Comparison of ENCODE assay signal across 12 mouse cellular contexts in the genomic region with DNA sequence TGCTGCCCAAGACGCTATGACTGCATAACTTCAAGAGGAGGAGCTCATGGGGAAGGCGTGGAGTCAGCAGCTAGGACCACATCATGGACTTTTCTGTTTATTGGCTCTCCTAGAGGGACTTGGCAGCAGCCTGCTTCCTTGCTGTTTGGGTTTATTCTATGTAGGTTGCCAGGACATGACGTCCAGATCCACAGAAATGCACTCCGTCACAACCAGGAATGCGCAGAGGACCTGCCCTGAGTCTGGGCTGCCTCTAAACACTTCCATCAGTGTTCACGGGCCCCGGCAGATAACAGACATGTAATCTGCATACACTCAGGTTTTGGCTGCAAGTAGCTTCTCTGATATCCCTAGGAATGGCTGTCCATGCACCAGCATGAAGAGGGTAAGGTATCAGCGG.
DNase-seq lines count a peak whose midpoint lies in the region; ATAC-seq and TF ChIP-seq lines count a peak whose summit lies in the region.
"Had no signal": no experiment of that assay in that cellular context is flagged by ENCODE, and none has a peak within 500 bp of the region (broad histone marks: within the 10 kb centered on the region; RNA-seq: fewer than 3 reads in every experiment).

No protein-coding gene starts in this region.

- peak; percentile 78; the same call in 1 of the 2 replicates for TF ChIP-seq EP300 in heart, adult 2 months (IDR thresholded peaks at IDR 0.05; ENCODE audit: insufficient read depth, low read depth, low read length)
- peak; percentile 79 for TF ChIP-seq EP300 in heart, postnatal 0 days (IDR thresholded peaks at IDR 0.05; ENCODE audit: low read depth)

- DNase-seq in heart, adult 2 months, result peak; percentile 24 to 55
- DNase-seq in heart, adult 8-10 months (ENCODE audit: low spot score), result no peak
- peak; percentile 49 for DNase-seq in NIH3T3 (ENCODE audit: low read depth)
- DNase-seq in cerebellum, adult 9-10 months, result peak; percentile 43
- peak; percentile 87 for DNase-seq in heart, postnatal 0 days (ENCODE audit: low spot score)
- no peak for DNase-seq in spleen, postnatal 4 days (ENCODE audit: low spot score in 2 of 2)
- DNase-seq in ovary, adult 18-20 months (ENCODE audit: low spot score), result no peak
- DNase-seq: kidney, adult 2 months; liver, embryonic 13.5 days; thymus, postnatal 36 days had no signal

- no peak overlapping the region for H3K4me3 ChIP-seq in heart, adult 2 months
- no peak overlapping the region for H3K4me3 ChIP-seq in heart, postnatal 0 days (ENCODE audit: low read depth, low read length)
- H3K4me3 ChIP-seq: forebrain, embryonic 12.5 days; hindbrain, embryonic 13.5 days; liver, embryonic 13.5 days had no signal

- H3K79me2 ChIP-seq in heart, adult 2 months (replicated peaks; ENCODE audit: control insufficient read depth, insufficient read depth, low read length), result no peaks in the 10 kb centered on the region

- H3K9ac ChIP-seq in heart, adult 2 months (ENCODE audit: low read depth, low read length), result no peak overlapping the region
- no peak overlapping the region for H3K9ac ChIP-seq in heart, postnatal 0 days (replicated peaks; ENCODE audit: low read depth, low read length)
- H3K9ac ChIP-seq: forebrain, embryonic 12.5 days; hindbrain, embryonic 13.5 days; liver, embryonic 13.5 days had no signal

- H3K27ac ChIP-seq in heart, adult 2 months, result peak overlapping the region; percentile 68
- peak overlapping the region; percentile 89 for H3K27ac ChIP-seq in heart, postnatal 0 days (ENCODE audit: low read depth)
- H3K27ac ChIP-seq: forebrain, embryonic 12.5 days; hindbrain, embryonic 13.5 days; liver, embryonic 13.5 days had no signal

- no peak for TF ChIP-seq CTCF in heart, adult 2 months (IDR thresholded peaks at IDR 0.05)
- no peak for TF ChIP-seq CTCF in heart, postnatal 0 days (IDR thresholded peaks at IDR 0.05; ENCODE audit: low read depth)

- peak overlapping the region; percentile 23; the same call in 1 of the 2 replicates for H3K4me2 ChIP-seq in heart, postnatal 0 days (ENCODE audit: low read depth, low read length)
- H3K4me2 ChIP-seq: forebrain, embryonic 12.5 days; hindbrain, embryonic 13.5 days; liver, embryonic 13.5 days had no signal

- TF ChIP-seq POLR2A in heart, adult 2 months (IDR thresholded peaks at IDR 0.05; ENCODE audit: insufficient read depth, low read depth, low read length), result no peak

- peaks cover 27% of the 10 kb centered on the region for H3K36me3 ChIP-seq in heart, adult 2 months (ENCODE audit: control insufficient read depth, insufficient read depth, low read length)
- peaks cover 31% of the 10 kb centered on the region for H3K36me3 ChIP-seq in heart, postnatal 0 days (replicated peaks; ENCODE audit: control insufficient read depth, insufficient read depth, low read length)
- H3K36me3 ChIP-seq: forebrain, embryonic 12.5 days; liver, embryonic 13.5 days had no signal

- ATAC-seq in heart, postnatal 0 days (ENCODE audit: insufficient read depth, low read depth), result peak; percentile 91

- no peaks in the 10 kb centered on the region; the same call in 1 of the 2 replicates for H3K9me3 ChIP-seq in heart, postnatal 0 days (replicated peaks; ENCODE audit: control insufficient read depth, low read length)
- H3K9me3 ChIP-seq: forebrain, embryonic 12.5 days; hindbrain, embryonic 13.5 days; liver, embryonic 13.5 days had no signal

- WGBS in heart, adult 2 months, result 37% methylated on average over 8 of the region's 8 CpGs
- 26% methylated on average over 8 of the region's 8 CpGs for WGBS in heart, postnatal 0 days

- H3K4me1 ChIP-seq in heart, adult 2 months (ENCODE audit: control insufficient read depth, insufficient read depth, low read length), result peaks cover 1% of the 10 kb centered on the region; the same call in 1 of the 2 replicates
- peaks cover 34% of the 10 kb centered on the region for H3K4me1 ChIP-seq in heart, postnatal 0 days (ENCODE audit: control insufficient read depth, insufficient read depth)
- H3K4me1 ChIP-seq: forebrain, embryonic 12.5 days; hindbrain, embryonic 13.5 days; liver, embryonic 13.5 days had no signal

- intact Hi-C loops in heart, adult 2 months (cut with DNase I), result loop anchor here (5.0 kb wide), 1 partner anchor 33 kb away; no protein-coding TSS in a partner anchor

- no peaks in the 10 kb centered on the region for H3K27me3 ChIP-seq in heart, adult 2 months (ENCODE audit: control insufficient read depth, insufficient read depth, low read length)
- no peaks in the 10 kb centered on the region for H3K27me3 ChIP-seq in heart, postnatal 0 days (ENCODE audit: control insufficient read depth, insufficient read depth, low read length)
- H3K27me3 ChIP-seq: forebrain, embryonic 12.5 days; hindbrain, embryonic 13.5 days; liver, embryonic 13.5 days had no signal

Comparison
In these comparisons a context has a peak if more than half of its experiments do, and no peak if none do; other contexts are left out.
1. DNase-seq: peak in heart, adult 2 months (2 of 2), NIH3T3 (single experiment), cerebellum, adult 9-10 months (single experiment) and heart, postnatal 0 days (single experiment); none in heart, adult 8-10 months (single experiment), spleen, postnatal 4 days (0 of 2) and ovary, adult 18-20 months (single experiment).